Mouse (Mus musculus) liver, postnatal 0 days (tissue): ENCODE measurements at regions not wholly inside any gene's neighbourhood (a gene's known extent, or its start where the extent isn't known, plus 50 kb on each side); places are given as distances from the start of the nearest gene placed in this dataset.

Experiments
- ATAC-seq: fragments of 200-750 bp; cut with Nextera tagmentation; 2 replicates; pipeline ENCODE4 v1.8.0; 2017; ENCODE audit warnings: mild to moderate bottlenecking, moderate library complexity
- DNase-seq: peaks from one replicate; pipeline ENCODE4 v3.0.0-alpha.2; 2016
- H3K27ac ChIP-seq: fragments of 300-500 bp; sonication (generic); 2 replicates; pipeline ENCODE4 v1.5.1; 2014; ENCODE audit warnings: antibody characterized with exemption, moderate library complexity, mild to moderate bottlenecking, low read depth
- H3K27me3 ChIP-seq: fragments of 300-500 bp; sonication (generic); 2 replicates; pipeline ENCODE4 v1.6.1; 2014; ENCODE audit warnings: low read length, control low read depth, mixed read lengths; ENCODE audit not compliant: insufficient read depth
- H3K36me3 ChIP-seq: fragments of 300-500 bp; sonication (generic); replicated peaks from 2 replicates; pipeline ENCODE4 v1.6.1; 2014; ENCODE audit warnings: mild to moderate bottlenecking, control low read depth, low read length, moderate library complexity, mixed read lengths; ENCODE audit not compliant: insufficient read depth
- H3K4me1 ChIP-seq: fragments of 300-500 bp; sonication (generic); 2 replicates; pipeline ENCODE4 v1.6.1; 2014; ENCODE audit warnings: antibody characterized with exemption, mild to moderate bottlenecking, control low read depth; ENCODE audit not compliant: insufficient read depth
- H3K4me2 ChIP-seq: fragments of 300-500 bp; sonication (generic); 2 replicates; pipeline ENCODE4 v1.6.1; 2014; ENCODE audit warnings: low read depth, mild to moderate bottlenecking, low read length, moderate library complexity, mixed read lengths
- H3K4me3 ChIP-seq: fragments of 300-500 bp; sonication (generic); 2 replicates; pipeline ENCODE4 v1.5.1; 2014; ENCODE audit warnings: low read depth, low read length
- H3K9ac ChIP-seq: fragments of 300-500 bp; sonication (generic); replicated peaks from 2 replicates; pipeline ENCODE4 v1.6.1; 2014; ENCODE audit warnings: mild to moderate bottlenecking, moderate library complexity
- H3K9me3 ChIP-seq: fragments of 300-500 bp; sonication (generic); 2 replicates; pipeline ENCODE4 v1.6.1; 2016; ENCODE audit warnings: mild to moderate bottlenecking, control low read depth, low read length, mixed read lengths
- CTCF ChIP-seq: sonication (generic); IDR thresholded peaks from 2 replicates; pipeline ENCODE4 v1.5.1; 2016; ENCODE audit warnings: antibody characterized with exemption, low read depth
- EP300 ChIP-seq: IDR thresholded peaks from 2 replicates; pipeline ENCODE4 v1.6.1; 2016; ENCODE audit warnings: antibody characterized with exemption, low read depth, mild to moderate bottlenecking
- WGBS: fragments of 180-500 bp; shearing (Covaris S2); extraction: QIAGEN DNeasy Blood & Tissue Kit; methylation state at CpG from one replicate; pipeline ENCODE4 v1.1.7; 2014; ENCODE audit not compliant: insufficient replicate concordance; 5-methylcytosine and 5-hydroxymethylcytosine counted together

DNA sequence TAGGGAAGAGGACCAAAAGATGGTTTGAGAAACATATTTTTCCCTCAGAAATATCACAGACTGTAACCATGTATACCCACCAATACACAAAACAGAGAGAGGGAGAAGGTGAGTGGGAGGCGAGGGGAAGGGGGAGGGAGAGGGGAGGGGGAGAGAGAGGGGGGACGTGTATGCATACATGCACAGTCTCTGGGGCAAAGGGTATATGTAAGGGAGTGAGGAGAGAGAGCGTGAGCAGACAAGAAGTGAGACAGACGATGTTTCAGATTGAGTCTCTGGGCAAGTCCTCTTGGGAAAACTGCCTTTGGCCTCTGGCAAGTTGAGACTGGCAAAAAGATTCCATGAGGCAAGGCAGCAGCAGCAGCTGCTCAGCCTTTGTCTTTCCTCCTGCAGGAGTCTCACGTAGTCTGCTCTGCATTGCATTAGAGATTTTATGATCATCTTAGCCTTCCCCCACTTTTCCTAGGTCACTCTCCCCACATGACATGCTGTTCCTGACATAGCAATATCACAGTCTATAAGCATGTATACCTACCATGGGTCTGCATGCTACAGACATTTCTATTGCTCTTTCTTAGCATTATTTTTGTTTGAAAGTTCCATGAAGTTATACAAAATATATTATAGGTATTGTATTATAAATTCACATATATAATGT lies 308.3 kb downstream of the Fam84a start:
- DNase-seq (no peak), ATAC-seq (no peak)
- Histone ChIP-seq H3K9me3 (no peaks in the 10 kb centered on the region), H3K27ac (no peak overlapping the region), H3K4me2 (no peak overlapping the region), H3K4me1 (no peaks in the 10 kb centered on the region), H3K27me3 (no peaks in the 10 kb centered on the region), H3K4me3 (no peak overlapping the region), H3K36me3 (no peaks in the 10 kb centered on the region), H3K9ac (no peak overlapping the region)
- 59% methylated on average over 5 of the region's 5 CpGs for WGBS
- TF ChIP-seq CTCF (no peak), EP300 (no peak)

DNA sequence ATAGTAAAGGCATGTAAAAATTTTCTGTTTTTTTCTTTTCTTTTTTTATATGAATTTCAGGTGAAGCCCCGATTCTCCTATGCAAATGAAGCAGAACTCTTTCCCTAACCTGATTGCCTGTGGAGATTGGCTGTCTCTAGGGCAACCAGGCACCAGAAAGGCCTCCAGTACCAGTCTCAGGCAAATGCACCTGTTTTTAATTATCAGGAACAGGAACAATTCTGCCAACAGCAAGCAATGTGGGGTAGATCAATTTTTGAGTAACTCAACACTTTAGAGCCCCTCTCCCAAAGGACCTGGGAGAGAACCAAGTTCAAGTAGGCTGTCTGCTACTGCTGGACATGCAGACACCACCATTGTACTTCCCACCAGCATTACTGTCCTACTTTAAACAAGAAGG lies 310.6 kb downstream of the Fam84a start:
- no peak overlapping the region for H3K4me3 ChIP-seq
- H3K36me3 ChIP-seq = no peaks in the 10 kb centered on the region
- H3K9me3 ChIP-seq = no peaks in the 10 kb centered on the region
- no peak for DNase-seq
- no peak for TF ChIP-seq CTCF
- no peak for TF ChIP-seq EP300
- H3K4me1 ChIP-seq = no peaks in the 10 kb centered on the region
- ATAC-seq = no peak
- no peak overlapping the region for H3K27ac ChIP-seq
- no peak overlapping the region for H3K9ac ChIP-seq
- H3K27me3 ChIP-seq = no peaks in the 10 kb centered on the region
- no peak overlapping the region for H3K4me2 ChIP-seq
- WGBS = 64% methylated on average over 1 of the region's 1 CpGs

DNA sequence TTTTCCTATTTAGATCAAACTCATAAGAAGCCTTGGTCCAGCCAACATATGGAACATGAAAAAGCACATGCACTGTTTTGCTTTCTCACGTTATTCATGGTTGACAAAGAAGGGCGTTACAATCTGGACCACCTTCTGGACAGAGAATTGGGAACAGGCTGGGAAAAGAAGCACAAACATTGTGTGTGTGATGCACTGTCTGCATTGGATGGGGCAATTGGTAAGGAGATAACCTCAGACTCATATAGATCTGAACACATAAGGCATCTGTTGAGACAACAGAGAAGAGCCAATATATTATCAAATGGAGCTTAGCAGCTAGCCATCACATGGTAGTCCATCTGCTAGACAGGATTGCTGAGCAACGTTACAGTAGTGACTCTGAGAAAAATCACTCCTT lies 317.1 kb downstream of the Fam84a start:
- ATAC-seq = no peak
- Histone ChIP-seq H3K27ac (no peak overlapping the region), H3K4me1 (no peaks in the 10 kb centered on the region), H3K4me3 (no peak overlapping the region), H3K36me3 (no peaks in the 10 kb centered on the region), H3K9me3 (no peaks in the 10 kb centered on the region), H3K9ac (no peak overlapping the region), H3K4me2 (no peak overlapping the region), H3K27me3 (no peaks in the 10 kb centered on the region)
- 74% methylated on average over 3 of the region's 3 CpGs for WGBS
- DNase-seq = no peak
- no peak for TF ChIP-seq CTCF
- no peak for TF ChIP-seq EP300

DNA sequence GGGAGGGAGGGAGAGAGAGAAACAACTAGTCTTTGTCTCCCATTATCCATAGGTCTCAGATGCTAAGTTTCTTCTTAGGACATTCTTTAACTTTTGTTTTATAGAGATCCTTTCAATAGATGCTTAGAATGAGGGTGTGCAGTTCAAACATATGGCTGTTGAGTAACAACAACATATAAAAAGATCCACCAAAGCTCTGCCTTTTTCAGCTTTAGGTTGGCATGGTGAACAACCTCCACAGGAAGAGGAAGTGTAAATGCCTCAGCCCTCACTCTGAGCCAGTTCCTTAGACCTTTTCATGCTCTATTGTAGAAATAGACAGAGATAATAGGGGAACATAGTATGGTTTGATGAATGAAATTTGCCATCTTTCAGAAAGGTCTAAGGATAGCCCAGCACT lies 326.0 kb downstream of the Fam84a start:
- H3K36me3 ChIP-seq = no peaks in the 10 kb centered on the region
- H3K27me3 ChIP-seq = no peaks in the 10 kb centered on the region
- DNase-seq (no peak), ATAC-seq (no peak)
- no peak for TF ChIP-seq CTCF
- no peak for TF ChIP-seq EP300
- H3K4me3 ChIP-seq = no peak overlapping the region
- H3K27ac ChIP-seq = no peak overlapping the region
- H3K9ac ChIP-seq = no peak overlapping the region
- H3K4me1 ChIP-seq = no peaks in the 10 kb centered on the region
- H3K4me2 ChIP-seq = no peak overlapping the region
- H3K9me3 ChIP-seq = no peaks in the 10 kb centered on the region

DNA sequence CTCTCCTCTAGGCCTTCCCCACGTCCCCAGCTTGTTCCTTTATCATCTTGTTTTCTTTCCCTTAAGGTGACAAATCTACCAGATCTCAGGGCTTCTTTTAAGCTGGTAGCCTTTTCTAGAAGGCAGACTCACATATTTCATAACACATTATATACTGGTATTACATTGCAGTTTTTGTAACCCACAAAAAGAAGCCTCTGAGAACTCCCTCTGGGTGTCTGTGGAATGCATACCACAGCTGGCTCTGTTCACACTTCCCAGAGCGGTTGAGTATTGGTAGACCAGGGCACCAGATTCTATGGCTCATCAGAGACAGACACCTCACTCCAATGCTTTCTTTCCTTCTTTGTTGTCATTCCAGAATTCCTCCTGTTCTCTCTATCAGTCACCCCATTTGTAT lies 336.4 kb downstream of the Fam84a start:
- TF ChIP-seq CTCF = no peak
- no peak for TF ChIP-seq EP300
- no peak overlapping the region for H3K4me2 ChIP-seq
- H3K36me3 ChIP-seq = no peaks in the 10 kb centered on the region
- H3K9me3 ChIP-seq = no peaks in the 10 kb centered on the region
- no peaks in the 10 kb centered on the region for H3K4me1 ChIP-seq
- H3K27ac ChIP-seq = no peak overlapping the region
- ATAC-seq (no peak), DNase-seq (no peak)
- no peak overlapping the region for H3K4me3 ChIP-seq
- 54% methylated on average over 2 of the region's 2 CpGs for WGBS
- no peak overlapping the region for H3K9ac ChIP-seq
- no peaks in the 10 kb centered on the region for H3K27me3 ChIP-seq

DNA sequence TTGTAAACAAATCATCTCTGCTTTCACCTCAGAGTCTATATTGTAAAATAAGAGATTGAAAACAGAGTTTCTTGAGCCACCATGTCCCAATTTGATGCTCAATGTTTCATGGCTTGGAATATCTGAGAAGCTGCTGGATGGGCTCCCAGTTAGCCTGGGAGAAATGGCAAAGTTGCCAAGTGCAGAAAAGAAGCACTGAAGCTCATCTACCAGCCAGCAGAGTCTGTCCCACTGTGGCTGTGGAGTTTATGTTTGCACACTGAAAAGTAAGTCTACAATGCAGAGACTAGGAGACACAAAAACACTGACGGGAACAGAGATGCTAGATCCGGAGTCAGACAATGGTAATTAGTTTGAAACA lies 341.7 kb downstream of the Fam84a start:
- Histone ChIP-seq H3K27ac (no peak overlapping the region), H3K9ac (no peak overlapping the region), H3K4me3 (no peak overlapping the region), H3K4me1 (no peaks in the 10 kb centered on the region), H3K27me3 (no peaks in the 10 kb centered on the region), H3K36me3 (no peaks in the 10 kb centered on the region), H3K4me2 (no peak overlapping the region), H3K9me3 (no peaks in the 10 kb centered on the region)
- TF ChIP-seq EP300 (no peak), CTCF (no peak)
- no peak for ATAC-seq
- 59% methylated on average over 2 of the region's 2 CpGs for WGBS
- DNase-seq = no peak
